ENCODE assay signal across 35 mouse cellular contexts in genomic region chr5:72493906-72494305, GRCm38 (mm10). TPM values are rescaled to one million over a fixed set of nuclear protein-coding genes. Genes with fewer than 3 reads are reported as not detected.
A peak's percentile ranks its signal among the peaks of the same experiment; 100 is the strongest.
DNase-seq lines count a peak whose midpoint lies in the region; ATAC-seq lines count a peak whose summit lies in the region.
"Had no signal": no experiment of that assay in that cellular context is flagged by ENCODE, and none has a peak within 500 bp of the region (broad histone marks: within the 10 kb centered on the region; RNA-seq: fewer than 3 reads in every experiment).

No protein-coding gene starts in this region.

- H3K9me3 ChIP-seq in embryonic facial prominence, embryonic 14.5 days (ENCODE audit: control insufficient read depth, low read length) = no peaks in the 10 kb centered on the region
- H3K9me3 ChIP-seq in embryonic facial prominence, embryonic 10.5 days = peaks cover 3% of the 10 kb centered on the region; the same call in 1 of the 2 replicates
- H3K9me3 ChIP-seq in heart, embryonic 13.5 days = no peaks in the 10 kb centered on the region
- H3K9me3 ChIP-seq in hindbrain, embryonic 10.5 days = no peaks in the 10 kb centered on the region
- H3K9me3 ChIP-seq: embryonic facial prominence, embryonic 15.5 days; forebrain, embryonic 12.5 days; hindbrain, embryonic 12.5 days; limb, embryonic 10.5 days; limb, embryonic 15.5 days; liver, embryonic 13.5 days had no signal

- 75% methylated on average over 7 of the region's 7 CpGs for WGBS in embryonic facial prominence, embryonic 14.5 days
- 88% methylated on average over 7 of the region's 7 CpGs for WGBS in embryonic facial prominence, embryonic 10.5 days
- WGBS in heart, embryonic 13.5 days = 25% methylated on average over 7 of the region's 7 CpGs
- 80% methylated on average over 7 of the region's 7 CpGs for WGBS in hindbrain, embryonic 10.5 days

- H3K9ac ChIP-seq in embryonic facial prominence, embryonic 14.5 days (ENCODE audit: low read depth, low read length) = no peak overlapping the region
- H3K9ac ChIP-seq in heart, embryonic 13.5 days = peak overlapping the region; percentile 28; the same call in 1 of the 2 replicates
- H3K9ac ChIP-seq: embryonic facial prominence, embryonic 15.5 days; forebrain, embryonic 12.5 days; forebrain, postnatal 0 days; hindbrain, embryonic 12.5 days; limb, embryonic 15.5 days; liver, embryonic 13.5 days had no signal

- H3K36me3 ChIP-seq in embryonic facial prominence, embryonic 14.5 days (ENCODE audit: control insufficient read depth, insufficient read depth, low read length) = no peaks in the 10 kb centered on the region
- no peaks in the 10 kb centered on the region for H3K36me3 ChIP-seq in embryonic facial prominence, embryonic 10.5 days (replicated peaks)
- H3K36me3 ChIP-seq in heart, embryonic 13.5 days = no peaks in the 10 kb centered on the region
- no peaks in the 10 kb centered on the region for H3K36me3 ChIP-seq in hindbrain, embryonic 10.5 days
- H3K36me3 ChIP-seq: embryonic facial prominence, embryonic 15.5 days; forebrain, embryonic 12.5 days; hindbrain, embryonic 12.5 days; limb, embryonic 10.5 days; limb, embryonic 15.5 days; liver, embryonic 13.5 days had no signal

- peak; percentile 67; the same call in 1 of the 2 replicates for ATAC-seq in embryonic facial prominence, embryonic 14.5 days (ENCODE audit: low read depth)
- ATAC-seq in heart, embryonic 13.5 days (ENCODE audit: extremely low read depth, insufficient number of reproducible peaks, low FRiP score, low TSS enrichment) = no peak
- ATAC-seq: activated CD4-positive, CD25-positive, alpha-beta regulatory T cell, adult 4 months; forebrain, postnatal 0 days; intestine, embryonic 16.5 days; lung, postnatal 0 days had no signal

- no peak overlapping the region for H3K4me2 ChIP-seq in embryonic facial prominence, embryonic 14.5 days (ENCODE audit: low read depth, low read length)
- peak overlapping the region; percentile 33 for H3K4me2 ChIP-seq in heart, embryonic 13.5 days
- H3K4me2 ChIP-seq: embryonic facial prominence, embryonic 15.5 days; forebrain, embryonic 12.5 days; hindbrain, embryonic 12.5 days; limb, embryonic 15.5 days; liver, embryonic 13.5 days had no signal

- H3K4me1 ChIP-seq in embryonic facial prominence, embryonic 14.5 days (ENCODE audit: control insufficient read depth, insufficient read depth, low read length) = no peaks in the 10 kb centered on the region
- H3K4me1 ChIP-seq in embryonic facial prominence, embryonic 10.5 days = 0 out of 2 replicates have a peak, but pooled peaks cover 6% of the 10 kb centered on the region
- peaks cover 44% of the 10 kb centered on the region for H3K4me1 ChIP-seq in heart, embryonic 13.5 days
- no peaks in the 10 kb centered on the region for H3K4me1 ChIP-seq in hindbrain, embryonic 10.5 days (replicated peaks)
- H3K4me1 ChIP-seq: embryonic facial prominence, embryonic 15.5 days; forebrain, embryonic 12.5 days; hindbrain, embryonic 12.5 days; limb, embryonic 10.5 days; liver, embryonic 13.5 days had no signal

- no peaks in the 10 kb centered on the region for H3K27me3 ChIP-seq in embryonic facial prominence, embryonic 14.5 days (replicated peaks; ENCODE audit: control insufficient read depth, insufficient read depth, low read length)
- peaks cover 5% of the 10 kb centered on the region; the same call in 1 of the 2 replicates for H3K27me3 ChIP-seq in embryonic facial prominence, embryonic 10.5 days (replicated peaks; ENCODE audit: low read depth, poor library complexity, severe bottlenecking)
- no peaks in the 10 kb centered on the region for H3K27me3 ChIP-seq in heart, embryonic 13.5 days (replicated peaks)
- no peaks in the 10 kb centered on the region for H3K27me3 ChIP-seq in hindbrain, embryonic 10.5 days (ENCODE audit: insufficient read depth, poor library complexity, severe bottlenecking)
- H3K27me3 ChIP-seq: CH12.LX; embryonic facial prominence, embryonic 15.5 days; forebrain, embryonic 12.5 days; hindbrain, embryonic 12.5 days; liver, embryonic 13.5 days had no signal

- DNase-seq in embryonic facial prominence, embryonic 14.5 days (ENCODE audit: low spot score) = peak; percentile 43
- no peak for DNase-seq in embryonic facial prominence, embryonic 10.5 days (ENCODE audit: low spot score)
- peak; percentile 44 for DNase-seq in heart, adult 8-10 months (ENCODE audit: low spot score)
- DNase-seq in heart, postnatal 10 days = peak; percentile 65
- DNase-seq in embryo, embryonic 10 days (ENCODE audit: low spot score) = no peak
- no peak for DNase-seq in frontal cortex, adult 2 months (ENCODE audit: extremely low spot score in 1 of 2, low spot score in 1 of 2)
- DNase-seq in hindbrain, embryonic 10.5 days (ENCODE audit: low spot score) = no peak
- DNase-seq: adrenal gland, adult 2 months; cerebellum, adult 11 months; cerebellum, adult 9-10 months; forebrain, postnatal 0 days; gastrocnemius, postnatal 14 days; kidney, adult 8-10 months; kidney, postnatal 4 days; layer of hippocampus, postnatal 36 days; liver, embryonic 13.5 days; lung, adult 18-20 months; midbrain, embryonic 14.5 days; right cerebral cortex, postnatal 4 days; thymus, adult 18-20 months; thymus, postnatal 36 days had no signal

- no peak overlapping the region for H3K4me3 ChIP-seq in embryonic facial prominence, embryonic 14.5 days (ENCODE audit: low read depth, low read length)
- H3K4me3 ChIP-seq in embryonic facial prominence, embryonic 10.5 days = no peak overlapping the region
- no peak overlapping the region for H3K4me3 ChIP-seq in heart, embryonic 13.5 days
- H3K4me3 ChIP-seq in hindbrain, embryonic 10.5 days = no peak overlapping the region
- H3K4me3 ChIP-seq: embryonic facial prominence, embryonic 15.5 days; forebrain, embryonic 12.5 days; hindbrain, embryonic 12.5 days; limb, embryonic 10.5 days; limb, embryonic 15.5 days; liver, embryonic 13.5 days had no signal

- intact Hi-C loops in heart, postnatal 10 days (cut with DNase I) = no loop called here

- no peak overlapping the region for H3K27ac ChIP-seq in embryonic facial prominence, embryonic 14.5 days (replicated peaks; ENCODE audit: low read depth, low read length)
- H3K27ac ChIP-seq in embryonic facial prominence, embryonic 10.5 days (replicated peaks) = no peak overlapping the region
- H3K27ac ChIP-seq in heart, embryonic 13.5 days (replicated peaks) = peak overlapping the region; percentile 84
- no peak overlapping the region for H3K27ac ChIP-seq in hindbrain, embryonic 10.5 days
- H3K27ac ChIP-seq: embryonic facial prominence, embryonic 15.5 days; forebrain, embryonic 12.5 days; hindbrain, embryonic 12.5 days; kidney, postnatal 0 days; limb, embryonic 10.5 days; limb, embryonic 15.5 days; liver, embryonic 13.5 days; stomach, postnatal 0 days had no signal

RNA-seq across cellular contexts. Expression of gene Corin, which starts 10.4 kb away (rescaled TPM):
- polyA plus RNA-seq in embryonic facial prominence, embryonic 14.5 days (2014; fragmentation: Nextera tagmentation; extraction: Ambion mirVana) = 4.5 and 5.3 TPM in 2 replicates
- 1.4 and 1.9 TPM in 2 replicates for polyA plus RNA-seq in embryonic facial prominence, embryonic 10.5 days (2016; fragmentation: Nextera tagmentation; extraction: Ambion mirVana)
- total RNA-seq in heart, adult 8-10 months (2022) = 100 to 1,000 TPM; 126 to 177 (median 144) TPM
- 21.7 and 24.1 TPM in 2 replicates for polyA plus RNA-seq in heart, embryonic 13.5 days (2015; fragmentation: Nextera tagmentation; extraction: Ambion mirVana)
- total RNA-seq in heart, postnatal 10 days (2021) = 10 to 100 TPM; 69.0 to 98.5 TPM
- polyA plus RNA-seq in frontal cortex, adult 2 months (2012; rRNA removed) = 0.08 and 0.14 TPM in 2 replicates
- polyA plus RNA-seq in hindbrain, embryonic 10.5 days (2016; fragmentation: Nextera tagmentation; extraction: Ambion mirVana) = 5.8 and 7.8 TPM in 2 replicates
- total RNA-seq: adrenal gland, adult 2 months; CH12.LX; granulocyte monocyte progenitor cell, adult 5-6 weeks; layer of hippocampus, postnatal 36 days; neutrophil, adult 5-6 weeks had no signal

Comparison
In these comparisons a context has a peak if more than half of its experiments do, and no peak if none do; other contexts are left out.
1. DNase-seq: peak in embryonic facial prominence, embryonic 14.5 days (single experiment), heart, adult 8-10 months (single experiment) and heart, postnatal 10 days (2 of 2); none in embryonic facial prominence, embryonic 10.5 days (single experiment), embryo, embryonic 10 days (single experiment), frontal cortex, adult 2 months (0 of 2) and hindbrain, embryonic 10.5 days (single experiment).